In genomic region chr6:71295303-71295702, GRCm38 (mm10) we compare ENCODE assay signal across 33 mouse cellular contexts. TPM values are rescaled to one million over a fixed set of nuclear protein-coding genes. Genes with fewer than 3 reads are reported as not detected.
DNase-seq lines count a peak whose midpoint lies in the region; ATAC-seq and TF ChIP-seq lines count a peak whose summit lies in the region.
"Had no signal": no experiment of that assay in that cellular context is flagged by ENCODE, and none has a peak within 500 bp of the region (broad histone marks: within the 10 kb centered on the region; RNA-seq: fewer than 3 reads in every experiment).

No protein-coding gene starts in this region.

- no peak for TF ChIP-seq EP300 in heart, adult 2 months (IDR thresholded peaks at IDR 0.05; ENCODE audit: insufficient read depth, low read depth, low read length)
- no peak for TF ChIP-seq EP300 in liver, embryonic 14.5 days (IDR thresholded peaks at IDR 0.05; ENCODE audit: low read depth)
- TF ChIP-seq EP300 in stomach, postnatal 0 days (optimal IDR thresholded peaks at IDR 0.05), result no peak

- no peak for TF ChIP-seq POLR2A in heart, adult 2 months (IDR thresholded peaks at IDR 0.05; ENCODE audit: insufficient read depth, low read depth, low read length)

- H3K27ac ChIP-seq in heart, adult 2 months, result no peak overlapping the region
- H3K27ac ChIP-seq in liver, embryonic 14.5 days, result no peak overlapping the region
- no peak overlapping the region for H3K27ac ChIP-seq in liver, embryonic 12.5 days
- no peak overlapping the region for H3K27ac ChIP-seq in stomach, postnatal 0 days (replicated peaks)
- H3K27ac ChIP-seq in midbrain, postnatal 0 days (ENCODE audit: low read depth, low read length), result no peak overlapping the region
- H3K27ac ChIP-seq: forebrain, embryonic 13.5 days; heart, embryonic 10.5 days; heart, embryonic 15.5 days; kidney, embryonic 15.5 days; liver, embryonic 15.5 days; midbrain, embryonic 12.5 days had no signal

- H3K9me3 ChIP-seq in liver, embryonic 14.5 days (ENCODE audit: control insufficient read depth, low read length), result no peaks in the 10 kb centered on the region
- no peaks in the 10 kb centered on the region for H3K9me3 ChIP-seq in liver, embryonic 12.5 days (replicated peaks)
- no peaks in the 10 kb centered on the region for H3K9me3 ChIP-seq in E14TG2a.4 (ENCODE audit: low read length)
- no peaks in the 10 kb centered on the region for H3K9me3 ChIP-seq in stomach, postnatal 0 days (ENCODE audit: control insufficient read depth, low read length)
- no peaks in the 10 kb centered on the region for H3K9me3 ChIP-seq in midbrain, postnatal 0 days (ENCODE audit: low read length)
- H3K9me3 ChIP-seq: forebrain, embryonic 13.5 days; heart, embryonic 10.5 days; heart, embryonic 15.5 days; kidney, embryonic 15.5 days; liver, embryonic 15.5 days; megakaryocyte, embryonic 14.5 days; midbrain, embryonic 12.5 days had no signal

- no peak for DNase-seq in heart, adult 2 months
- no peak for DNase-seq in heart, adult 9 months (ENCODE audit: low spot score in 2 of 2)
- DNase-seq in liver, embryonic 14.5 days (ENCODE audit: low read depth in 3 of 3, low spot score in 3 of 3), result no peak
- DNase-seq in stomach, postnatal 0 days (ENCODE audit: low spot score), result no peak
- no peak for DNase-seq in midbrain, postnatal 0 days (ENCODE audit: low spot score)
- DNase-seq: adrenal gland, adult 8-10 months; cerebellum, adult 8-10 months; cerebellum, postnatal 25 days; kidney, adult 18-20 months; kidney, postnatal 36 days; layer of hippocampus, postnatal 36 days; left cerebral cortex, postnatal 4 days; lung, postnatal 4 days; thymus, postnatal 4 days had no signal

- H3K4me3 ChIP-seq in heart, adult 2 months, result no peak overlapping the region
- H3K4me3 ChIP-seq in liver, embryonic 14.5 days (ENCODE audit: insufficient read depth in 1 of 2, low read depth in 2 of 2, low read length in 2 of 2), result no peak overlapping the region
- no peak overlapping the region for H3K4me3 ChIP-seq in liver, embryonic 12.5 days
- no peak overlapping the region for H3K4me3 ChIP-seq in E14TG2a.4 (replicated peaks; ENCODE audit: low read length)
- H3K4me3 ChIP-seq in stomach, postnatal 0 days (ENCODE audit: low read depth, low read length), result no peak overlapping the region
- no peak overlapping the region for H3K4me3 ChIP-seq in midbrain, postnatal 0 days (ENCODE audit: low read depth, low read length)
- H3K4me3 ChIP-seq: forebrain, embryonic 13.5 days; heart, embryonic 10.5 days; heart, embryonic 15.5 days; kidney, embryonic 15.5 days; liver, embryonic 15.5 days; megakaryocyte, embryonic 14.5 days; midbrain, embryonic 12.5 days had no signal

- H3K9ac ChIP-seq in heart, adult 2 months (ENCODE audit: low read depth, low read length), result no peak overlapping the region
- H3K9ac ChIP-seq in liver, embryonic 14.5 days (replicated peaks), result no peak overlapping the region
- no peak overlapping the region for H3K9ac ChIP-seq in liver, embryonic 12.5 days
- no peak overlapping the region for H3K9ac ChIP-seq in stomach, postnatal 0 days (ENCODE audit: low read length)
- H3K9ac ChIP-seq in midbrain, postnatal 0 days (replicated peaks; ENCODE audit: low read length, poor library complexity, severe bottlenecking), result no peak overlapping the region
- H3K9ac ChIP-seq: forebrain, embryonic 13.5 days; heart, embryonic 15.5 days; kidney, embryonic 15.5 days; liver, embryonic 15.5 days; midbrain, embryonic 12.5 days had no signal

- ATAC-seq in liver, embryonic 14.5 days (ENCODE audit: insufficient read depth), result no peak
- no peak for ATAC-seq in liver, embryonic 12.5 days
- ATAC-seq in stomach, postnatal 0 days (ENCODE audit: low FRiP score, low TSS enrichment), result no peak
- no peak for ATAC-seq in midbrain, postnatal 0 days (ENCODE audit: low FRiP score)
- ATAC-seq: forebrain, embryonic 13.5 days had no signal

- H3K4me1 ChIP-seq in heart, adult 2 months (ENCODE audit: control insufficient read depth, insufficient read depth, low read length), result no peaks in the 10 kb centered on the region
- no peaks in the 10 kb centered on the region for H3K4me1 ChIP-seq in liver, embryonic 14.5 days (replicated peaks; ENCODE audit: control insufficient read depth in 2 of 2, insufficient read depth in 2 of 2, low read length in 1 of 2)
- no peaks in the 10 kb centered on the region for H3K4me1 ChIP-seq in liver, embryonic 12.5 days
- peaks cover 41% of the 10 kb centered on the region for H3K4me1 ChIP-seq in E14TG2a.4 (replicated peaks; ENCODE audit: low read depth, low read length)
- no peaks in the 10 kb centered on the region for H3K4me1 ChIP-seq in stomach, postnatal 0 days (replicated peaks; ENCODE audit: control insufficient read depth, insufficient read depth)
- no peaks in the 10 kb centered on the region for H3K4me1 ChIP-seq in midbrain, postnatal 0 days (ENCODE audit: insufficient read depth, low read length)
- H3K4me1 ChIP-seq: forebrain, embryonic 13.5 days; heart, embryonic 10.5 days; heart, embryonic 15.5 days; kidney, embryonic 15.5 days; liver, embryonic 15.5 days; megakaryocyte, embryonic 14.5 days; midbrain, embryonic 12.5 days had no signal

- 68% methylated on average over 6 of the region's 6 CpGs for WGBS in heart, adult 2 months
- WGBS in liver, embryonic 14.5 days (ENCODE audit: insufficient replicate concordance), result 44% methylated on average over 6 of the region's 6 CpGs
- 51% methylated on average over 6 of the region's 6 CpGs for WGBS in liver, embryonic 12.5 days (ENCODE audit: insufficient replicate concordance)
- 75% methylated on average over 6 of the region's 6 CpGs for WGBS in stomach, postnatal 0 days
- WGBS in midbrain, postnatal 0 days, result 80% methylated on average over 6 of the region's 6 CpGs

- no peaks in the 10 kb centered on the region for H3K79me2 ChIP-seq in heart, adult 2 months (replicated peaks; ENCODE audit: control insufficient read depth, insufficient read depth, low read length)

- intact Hi-C loops in heart, adult 2 months (cut with DNase I), result no loop called here

- no peaks in the 10 kb centered on the region for H3K36me3 ChIP-seq in heart, adult 2 months (ENCODE audit: control insufficient read depth, insufficient read depth, low read length)
- no peaks in the 10 kb centered on the region for H3K36me3 ChIP-seq in liver, embryonic 14.5 days (replicated peaks; ENCODE audit: control insufficient read depth, insufficient read depth, low read depth)
- H3K36me3 ChIP-seq in liver, embryonic 12.5 days, result no peaks in the 10 kb centered on the region
- peaks cover 13% of the 10 kb centered on the region for H3K36me3 ChIP-seq in E14TG2a.4 (ENCODE audit: insufficient read depth, low read length)
- H3K36me3 ChIP-seq in stomach, postnatal 0 days (ENCODE audit: control insufficient read depth, insufficient read depth, low read length), result no peaks in the 10 kb centered on the region
- no peaks in the 10 kb centered on the region for H3K36me3 ChIP-seq in midbrain, postnatal 0 days (ENCODE audit: insufficient read depth, low read length)
- H3K36me3 ChIP-seq: heart, embryonic 10.5 days; heart, embryonic 15.5 days; kidney, embryonic 15.5 days; liver, embryonic 15.5 days; midbrain, embryonic 12.5 days had no signal

- TF ChIP-seq CTCF in heart, adult 2 months (IDR thresholded peaks at IDR 0.05), result peak; percentile 41
- TF ChIP-seq CTCF in liver, embryonic 14.5 days (IDR thresholded peaks at IDR 0.05; ENCODE audit: low read depth), result peak; percentile 34; the same call in 1 of the 2 replicates
- TF ChIP-seq CTCF in E14TG2a.4 (conservative IDR thresholded peaks at IDR 0.05; ENCODE audit: low read length), result peak; percentile 26
- peak; percentile 33 for TF ChIP-seq CTCF in stomach, postnatal 0 days (IDR thresholded peaks at IDR 0.05; ENCODE audit: low read depth)
- TF ChIP-seq CTCF in midbrain, postnatal 0 days (IDR thresholded peaks at IDR 0.05), result no peak

- no peak overlapping the region for H3K4me2 ChIP-seq in liver, embryonic 14.5 days (ENCODE audit: low read depth)
- H3K4me2 ChIP-seq in liver, embryonic 12.5 days, result no peak overlapping the region
- no peak overlapping the region for H3K4me2 ChIP-seq in stomach, postnatal 0 days (replicated peaks; ENCODE audit: low read depth)
- no peak overlapping the region for H3K4me2 ChIP-seq in midbrain, postnatal 0 days (ENCODE audit: low read depth, low read length, poor library complexity, severe bottlenecking)
- H3K4me2 ChIP-seq: forebrain, embryonic 13.5 days; heart, embryonic 15.5 days; kidney, embryonic 15.5 days; liver, embryonic 15.5 days; midbrain, embryonic 12.5 days had no signal

- no peaks in the 10 kb centered on the region for H3K27me3 ChIP-seq in heart, adult 2 months (ENCODE audit: control insufficient read depth, insufficient read depth, low read length)
- H3K27me3 ChIP-seq in liver, embryonic 14.5 days (ENCODE audit: control insufficient read depth, insufficient read depth, low read length), result no peaks in the 10 kb centered on the region
- H3K27me3 ChIP-seq in liver, embryonic 12.5 days (replicated peaks), result no peaks in the 10 kb centered on the region
- no peaks in the 10 kb centered on the region for H3K27me3 ChIP-seq in E14TG2a.4 (ENCODE audit: insufficient read depth, low read length)
- H3K27me3 ChIP-seq in stomach, postnatal 0 days (ENCODE audit: control insufficient read depth, insufficient read depth, low read length), result no peaks in the 10 kb centered on the region
- no peaks in the 10 kb centered on the region for H3K27me3 ChIP-seq in midbrain, postnatal 0 days (ENCODE audit: insufficient read depth, low read length)
- H3K27me3 ChIP-seq: forebrain, embryonic 13.5 days; heart, embryonic 15.5 days; kidney, embryonic 15.5 days; liver, embryonic 15.5 days; midbrain, embryonic 12.5 days had no signal

RNA-seq across cellular contexts. Expression of gene Krcc1, which starts 23.8 kb away (rescaled TPM):
- total RNA-seq in heart, adult 2 months (2021), result 10 to 100 TPM; 56.1 to 63.5 TPM
- 10.2 and 16.3 TPM in 2 replicates for polyA plus RNA-seq in heart, adult 2 months (2012; rRNA removed)
- polyA plus RNA-seq in liver, embryonic 14.5 days (2012; rRNA removed), result 7.6 and 11.1 TPM in 2 replicates
- polyA plus RNA-seq in liver, embryonic 14.5 days (2014; fragmentation: Nextera tagmentation; extraction: Ambion mirVana), result 23.0 and 26.4 TPM in 2 replicates
- polyA plus RNA-seq in liver, embryonic 12.5 days (2016; fragmentation: Nextera tagmentation; extraction: Ambion mirVana), result 22.9 and 23.4 TPM in 2 replicates
- 79.1 and 79.7 TPM in 2 replicates for polyA plus RNA-seq in stomach, postnatal 0 days (2015; fragmentation: Nextera tagmentation; extraction: Ambion mirVana)
- 11.9 and 13.9 TPM in 2 replicates for total RNA-seq in midbrain, postnatal 0 days (2014; rRNA removed)
- polyA plus RNA-seq in midbrain, postnatal 0 days (2015; fragmentation: Nextera tagmentation; extraction: Ambion mirVana), result 15.0 and 15.6 TPM in 2 replicates

RNA-seq across cellular contexts. Expression of gene Smyd1, which starts 26.7 kb away (rescaled TPM):
- 100 to 1,000 TPM; 325 to 352 TPM for total RNA-seq in heart, adult 2 months (2021)
- polyA plus RNA-seq in heart, adult 2 months (2012; rRNA removed), result 192 and 372 TPM in 2 replicates
- 0.04 and 0.08 TPM in 2 replicates for polyA plus RNA-seq in liver, embryonic 14.5 days (2012; rRNA removed)
- 0.11 TPM in 1 of 2 replicates, not detected in the other for polyA plus RNA-seq in liver, embryonic 14.5 days (2014; fragmentation: Nextera tagmentation; extraction: Ambion mirVana)
- 0.17 and 0.23 TPM in 2 replicates for polyA plus RNA-seq in liver, embryonic 12.5 days (2016; fragmentation: Nextera tagmentation; extraction: Ambion mirVana)
- 0.30 and 0.56 TPM in 2 replicates for polyA plus RNA-seq in stomach, postnatal 0 days (2015; fragmentation: Nextera tagmentation; extraction: Ambion mirVana)
- total RNA-seq in midbrain, postnatal 0 days (2014; rRNA removed), result 1.3 and 1.9 TPM in 2 replicates
- 0.30 and 0.36 TPM in 2 replicates for polyA plus RNA-seq in midbrain, postnatal 0 days (2015; fragmentation: Nextera tagmentation; extraction: Ambion mirVana)
- total RNA-seq: monocyte, adult 5-6 weeks had no signal

RNA-seq across cellular contexts. Expression of gene Cd8b1, which starts 27.3 kb away (rescaled TPM):
- under 1 TPM in 1 of 2 experiments, not detected in 1; 0.31 TPM for total RNA-seq in heart, adult 2 months (2021)
- polyA plus RNA-seq in heart, adult 2 months (2012; rRNA removed), result 0.51 and 1.2 TPM in 2 replicates
- polyA plus RNA-seq in liver, embryonic 14.5 days (2012; rRNA removed), result not detected in 2 replicates
- not detected in 2 replicates for polyA plus RNA-seq in liver, embryonic 14.5 days (2014; fragmentation: Nextera tagmentation; extraction: Ambion mirVana)
- not detected in 2 replicates for polyA plus RNA-seq in liver, embryonic 12.5 days (2016; fragmentation: Nextera tagmentation; extraction: Ambion mirVana)
- polyA plus RNA-seq in stomach, postnatal 0 days (2015; fragmentation: Nextera tagmentation; extraction: Ambion mirVana), result not detected in 2 replicates
- total RNA-seq in midbrain, postnatal 0 days (2014; rRNA removed), result not detected in 2 replicates
- not detected in 2 replicates for polyA plus RNA-seq in midbrain, postnatal 0 days (2015; fragmentation: Nextera tagmentation; extraction: Ambion mirVana)
- total RNA-seq: adrenal gland, postnatal 4 days; gastrocnemius, adult 8-10 months; heart, postnatal 25 days; layer of hippocampus, adult 8-10 months; layer of hippocampus, postnatal 36 days; left cerebral cortex, postnatal 4 days had no signal
- polyA plus RNA-seq: embryonic facial prominence, embryonic 11.5 days; frontal cortex, adult 2 months; heart, embryonic 10.5 days; heart, embryonic 15.5 days; hindbrain, embryonic 11.5 days; limb, embryonic 14.5 days; liver, embryonic 15.5 days; midbrain, embryonic 12.5 days; neural tube, embryonic 14.5 days had no signal

Comparison
In these comparisons a context has a peak if more than half of its experiments do, and no peak if none do; other contexts are left out.
1. RNA of gene Smyd1, which starts 26.7 kb away (polyA plus RNA-seq): 192 to 372 TPM in heart, adult 2 months; 0.30 to 0.56 TPM in stomach, postnatal 0 days, 0.30 to 0.36 TPM in midbrain, postnatal 0 days, 0.17 to 0.23 TPM in liver, embryonic 12.5 days and 0.04 to 0.11 TPM in liver, embryonic 14.5 days; every median in the first group is over 100 times any median in the second.